Mouse (Mus musculus) hindbrain, embryonic 12.5 days (tissue): ENCODE measurements around the gene Rbm17. TPM values are rescaled to one million over a fixed set of nuclear protein-coding genes. Genes with fewer than 3 reads are reported as not detected.

ENCODE experiments used
- ATAC-seq: fragments of 200-750 bp; cut with Nextera tagmentation; 2 replicates; pipeline ENCODE4 v1.8.0; 2017; ENCODE audit warnings: moderate TSS enrichment; ENCODE audit not compliant: low FRiP score
- H3K27ac ChIP-seq: fragments of 300-500 bp; sonication (generic); 2 replicates; pipeline ENCODE4 v1.5.1; 2016; ENCODE audit warnings: mild to moderate bottlenecking
- H3K27me3 ChIP-seq: fragments of 300-500 bp; sonication (generic); 2 replicates; pipeline ENCODE4 v1.6.1; 2016; ENCODE audit warnings: mild to moderate bottlenecking
- H3K36me3 ChIP-seq: fragments of 300-500 bp; sonication (generic); 2 replicates; pipeline ENCODE4 v1.6.1; 2016; ENCODE audit warnings: mild to moderate bottlenecking
- H3K4me1 ChIP-seq: fragments of 300-500 bp; sonication (generic); 2 replicates; pipeline ENCODE4 v1.6.1; 2016
- H3K4me2 ChIP-seq: fragments of 300-500 bp; sonication (generic); replicated peaks from 2 replicates; pipeline ENCODE4 v1.6.1; 2016; ENCODE audit warnings: mild to moderate bottlenecking
- H3K4me3 ChIP-seq: fragments of 300-500 bp; sonication (generic); 2 replicates; pipeline ENCODE4 v1.5.1; 2016; ENCODE audit warnings: mild to moderate bottlenecking
- H3K9ac ChIP-seq: fragments of 300-500 bp; sonication (generic); 2 replicates; pipeline ENCODE4 v1.6.1; 2016; ENCODE audit warnings: mild to moderate bottlenecking, moderate library complexity
- H3K9me3 ChIP-seq: fragments of 300-500 bp; sonication (generic); replicated peaks from 2 replicates; pipeline ENCODE4 v1.6.1; 2016; ENCODE audit warnings: mild to moderate bottlenecking
- WGBS: fragments of 180-500 bp; shearing (Covaris S2); methylation state at CpG from one replicate; pipeline ENCODE4 v1.1.7; 2016; 5-methylcytosine and 5-hydroxymethylcytosine counted together
- polyA plus RNA-seq: library from polyadenylated mRNA; unstranded; fragments of >200 nt; fragmentation: Nextera tagmentation; extraction: Ambion mirVana; gene quantifications from 2 replicates; pipeline ENCODE4 v1.2.1, GENCODE M21; 2016

Rbm17 gene
- polyA plus RNA-seq, 1 experiment from 2014 or later, result 162 TPM

DNA sequence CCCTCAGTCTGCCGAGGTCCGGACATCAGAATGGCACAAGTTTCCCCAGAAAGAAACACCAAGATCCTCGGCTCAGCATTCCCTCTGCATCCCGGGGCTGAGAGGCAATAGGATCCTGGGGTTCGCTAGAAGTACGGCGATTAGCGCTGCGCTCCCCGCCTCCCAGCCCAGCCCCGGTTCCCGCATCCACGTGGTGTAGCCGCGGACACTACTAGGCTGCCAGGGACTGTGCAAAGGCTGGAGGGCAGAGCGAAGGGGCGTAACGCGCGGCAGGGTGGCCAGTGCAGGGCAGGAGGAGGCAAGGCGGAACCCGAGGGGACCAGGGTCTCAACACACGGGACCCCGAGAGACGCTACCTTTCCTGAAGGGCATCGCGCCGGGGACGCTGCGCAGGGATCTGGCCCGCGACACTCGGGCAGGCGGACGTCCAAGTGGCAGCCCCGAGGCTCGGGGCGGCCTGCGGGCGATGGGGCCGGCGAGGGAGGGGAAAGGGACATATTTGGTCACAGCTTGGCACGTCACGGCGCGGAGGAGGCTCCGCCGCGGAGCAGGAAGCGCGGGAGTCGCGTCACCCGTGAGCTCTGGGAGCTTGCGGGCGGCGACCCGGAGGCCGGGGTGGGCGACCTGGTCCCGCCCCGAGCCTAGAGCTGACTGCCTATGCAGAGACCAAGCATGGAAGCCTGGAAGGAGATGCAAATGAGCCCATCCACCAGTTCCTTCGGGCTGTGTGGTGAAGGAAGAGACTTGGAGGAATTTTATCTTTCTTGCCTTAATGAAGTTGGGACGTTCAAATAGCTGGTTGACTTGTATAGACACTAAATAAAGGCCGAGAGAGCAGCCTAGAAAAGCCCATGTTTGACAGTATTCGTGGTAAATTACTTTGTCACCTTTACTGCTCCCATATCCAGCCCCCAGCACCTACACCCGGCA, 50.2 kb downstream of the Rbm17 start, which contains the start of gene Pfkfb3:
Pfkfb3 (minus strand) TSS at position 607 of the 930 bp plus-strand sequence.
- Histone ChIP-seq H3K36me3 (no peaks in the 10 kb centered on the region), H3K9me3 (no peaks in the 10 kb centered on the region), H3K27me3 (peaks cover 41% of the 10 kb centered on the region), H3K4me3 (peak within 1 kb of the TSS; percentile 54), H3K4me2 (peak within 1 kb of the TSS; percentile 99), H3K9ac (peak within 1 kb of the TSS; percentile 64), H3K27ac (no peak within 1 kb of the TSS), H3K4me1 (peaks cover 6% of the 10 kb centered on the region)
- ATAC-seq, result peak; percentile 87
- WGBS, result 2% methylated on average over 59 of the region's 67 CpGs

DNA sequence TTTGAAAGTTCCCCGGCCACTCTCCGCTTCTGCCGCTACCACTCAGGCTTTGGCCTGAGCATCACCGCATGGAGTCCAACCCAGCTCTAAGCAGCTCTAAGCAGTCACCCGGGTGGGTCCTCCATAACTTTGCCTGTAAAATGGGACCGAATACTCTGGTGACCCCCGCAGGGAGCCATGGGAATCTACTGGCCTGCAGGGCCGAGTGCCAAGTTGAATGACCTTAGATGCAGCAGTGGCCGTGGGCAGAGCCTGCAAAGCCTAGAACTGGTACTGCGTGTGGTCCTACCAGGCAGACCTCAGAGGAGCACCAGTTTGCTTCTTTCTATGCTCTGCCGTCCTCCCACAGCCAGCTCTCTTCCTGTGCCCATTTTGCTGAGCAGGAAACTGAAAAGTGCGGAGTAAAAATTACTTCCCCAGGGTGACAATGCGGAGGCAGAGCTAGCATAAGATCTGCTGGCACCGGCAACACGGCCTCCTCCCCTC, 50.9 kb downstream of the Rbm17 start:
- Histone ChIP-seq H3K27ac (no peak overlapping the region), H3K9ac (peak overlapping the region; percentile 64; the same call in 1 of the 2 replicates), H3K27me3 (peaks cover 41% of the 10 kb centered on the region), H3K36me3 (no peaks in the 10 kb centered on the region), H3K4me3 (peak overlapping the region; percentile 54), H3K9me3 (no peaks in the 10 kb centered on the region), H3K4me1 (peaks cover 6% of the 10 kb centered on the region), H3K4me2 (peak overlapping the region; percentile 99)
- peak; percentile 65 for ATAC-seq
- WGBS, result 1% methylated on average over 15 of the region's 15 CpGs

DNA sequence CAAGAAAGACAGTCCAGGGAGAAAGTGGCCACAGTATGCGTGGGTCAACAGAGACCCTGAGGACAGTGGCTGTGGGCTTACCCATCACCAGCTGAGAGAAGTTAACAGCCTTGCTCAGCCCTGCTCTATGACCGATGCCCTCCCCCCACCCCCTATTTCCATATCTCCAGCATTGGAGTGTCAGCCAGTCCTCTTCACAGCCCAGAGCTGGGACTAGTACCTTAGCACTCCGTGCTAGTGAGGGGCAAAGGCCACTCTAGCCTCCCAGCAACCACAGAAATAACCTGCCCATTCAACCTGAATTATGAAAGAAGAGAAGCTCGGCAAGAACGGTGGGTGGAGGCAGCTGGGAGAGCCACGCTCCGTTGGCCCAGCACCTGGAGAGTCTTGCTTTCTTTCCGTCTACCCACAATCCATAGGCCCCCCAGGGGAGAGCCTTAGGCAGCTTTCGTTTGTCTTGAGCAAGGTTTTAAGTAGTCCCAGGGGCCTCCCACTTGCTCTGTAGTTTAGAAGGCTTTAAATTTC, 51.6 kb downstream of the Rbm17 start:
- Histone ChIP-seq H3K9me3 (no peaks in the 10 kb centered on the region), H3K27me3 (peaks cover 41% of the 10 kb centered on the region), H3K27ac (no peak overlapping the region), H3K4me1 (peaks cover 6% of the 10 kb centered on the region), H3K9ac (no peak overlapping the region), H3K4me2 (peak overlapping the region; percentile 99; the same call in 1 of the 2 replicates), H3K36me3 (no peaks in the 10 kb centered on the region), H3K4me3 (0 out of 2 replicates have a peak overlapping the region, but pooled peaks have one; percentile 54)
- peak; percentile 18 for ATAC-seq
- 5% methylated on average over 9 of the region's 9 CpGs for WGBS

DNA sequence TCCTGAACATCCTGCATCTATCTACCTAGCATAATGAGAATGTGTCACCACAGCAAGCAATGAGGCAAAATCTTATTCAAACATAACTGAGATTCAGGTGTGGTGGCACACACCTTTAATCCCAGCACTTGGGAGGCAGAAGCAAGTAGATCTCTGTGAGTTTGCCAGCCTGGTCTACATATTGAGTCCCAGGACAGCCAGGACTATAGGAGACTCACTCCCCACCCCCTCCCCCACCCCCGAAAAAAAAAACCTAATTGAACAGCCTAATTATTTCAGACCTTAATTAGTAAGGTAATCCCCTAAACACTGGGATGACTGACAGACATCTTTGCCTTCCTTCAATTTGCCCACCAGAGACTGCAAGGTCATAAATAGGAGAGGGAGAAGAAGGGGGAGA, 52.2 kb downstream of the Rbm17 start:
- Histone ChIP-seq H3K9me3 (no peaks in the 10 kb centered on the region), H3K36me3 (no peaks in the 10 kb centered on the region), H3K9ac (no peak overlapping the region), H3K4me1 (peaks cover 6% of the 10 kb centered on the region), H3K27me3 (peaks cover 41% of the 10 kb centered on the region), H3K27ac (no peak overlapping the region), H3K4me2 (no peak overlapping the region), H3K4me3 (no peak overlapping the region)
- no peak for ATAC-seq
- WGBS, result 44% methylated on average over 1 of the region's 1 CpGs

DNA sequence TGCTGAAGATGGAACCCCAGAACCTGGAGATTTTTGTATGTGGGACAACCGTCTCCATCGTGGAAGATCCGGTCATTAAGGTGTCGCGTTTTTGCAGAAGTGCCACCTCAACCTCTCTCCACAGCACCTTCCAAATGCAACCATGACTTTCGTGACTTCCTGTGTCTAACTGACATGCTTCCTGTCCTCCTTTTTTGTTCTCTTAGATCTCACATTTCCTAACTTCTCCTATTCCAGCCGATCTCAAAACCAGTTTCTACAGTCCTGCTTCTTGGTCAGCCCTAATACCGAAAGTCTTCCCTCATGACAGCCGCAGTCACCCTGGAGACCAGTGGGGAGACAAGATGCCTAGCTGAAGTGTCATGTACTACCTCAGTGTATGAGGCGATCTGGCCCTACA, 55.4 kb downstream of the Rbm17 start:
- Histone ChIP-seq H3K4me1 (peaks cover 6% of the 10 kb centered on the region), H3K9ac (no peak overlapping the region), H3K27me3 (peaks cover 18% of the 10 kb centered on the region), H3K4me3 (no peak overlapping the region), H3K36me3 (no peaks in the 10 kb centered on the region), H3K9me3 (no peaks in the 10 kb centered on the region), H3K27ac (no peak overlapping the region), H3K4me2 (no peak overlapping the region)
- ATAC-seq, result no peak
- WGBS, result 93% methylated on average over 10 of the region's 10 CpGs

DNA sequence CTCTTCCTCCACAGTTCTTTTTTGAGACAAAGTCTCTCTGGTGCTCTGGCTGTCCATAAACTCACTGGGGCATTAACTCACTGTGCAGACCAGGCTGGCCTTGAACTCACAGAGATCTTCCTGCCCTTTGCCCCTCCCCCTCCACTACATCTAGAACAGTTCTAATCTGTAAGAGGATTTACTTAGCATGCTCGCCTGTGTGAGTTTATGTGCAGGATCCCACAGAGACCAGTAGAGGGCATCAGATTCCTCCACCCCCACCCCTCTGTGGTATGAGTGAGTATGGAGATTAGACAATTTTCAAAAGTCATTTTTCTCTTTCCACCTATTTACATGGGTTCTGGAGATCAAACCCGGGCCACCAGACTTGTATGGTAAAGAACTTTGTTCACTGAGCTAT, 56.3 kb downstream of the Rbm17 start:
- Histone ChIP-seq H3K4me2 (no peak overlapping the region), H3K4me1 (peaks cover 2% of the 10 kb centered on the region; the same call in 1 of the 2 replicates), H3K27ac (no peak overlapping the region), H3K9me3 (no peaks in the 10 kb centered on the region), H3K36me3 (no peaks in the 10 kb centered on the region), H3K4me3 (no peak overlapping the region), H3K27me3 (peaks cover 9% of the 10 kb centered on the region), H3K9ac (no peak overlapping the region)
- ATAC-seq, result no peak
- 63% methylated on average over 2 of the region's 2 CpGs for WGBS

DNA sequence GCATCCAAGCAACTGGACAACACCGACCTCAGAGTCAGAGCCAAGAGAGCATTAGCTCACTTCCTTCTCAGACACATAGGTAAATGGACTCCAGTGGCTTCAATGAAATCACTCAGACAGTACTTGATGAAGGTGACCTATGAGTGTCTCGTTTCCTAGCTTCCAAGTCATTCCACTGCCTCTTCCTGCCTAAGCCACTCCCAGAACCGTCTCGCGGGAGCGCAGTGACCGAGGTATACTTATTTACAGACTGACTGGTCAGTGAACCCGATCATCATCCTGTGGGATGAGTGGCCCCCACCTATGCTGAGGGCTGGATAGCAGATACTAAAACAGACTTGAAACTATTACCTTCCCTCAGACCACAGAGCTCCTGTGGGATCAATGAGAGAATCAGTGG, 57.9 kb downstream of the Rbm17 start:
- H3K36me3 ChIP-seq, result no peaks in the 10 kb centered on the region
- H3K9ac ChIP-seq, result no peak overlapping the region
- WGBS, result 87% methylated on average over 8 of the region's 8 CpGs
- H3K4me1 ChIP-seq, result no peaks in the 10 kb centered on the region
- no peak overlapping the region for H3K4me3 ChIP-seq
- no peak for ATAC-seq
- H3K27ac ChIP-seq, result no peak overlapping the region
- peaks cover 3% of the 10 kb centered on the region; the same call in 1 of the 2 replicates for H3K27me3 ChIP-seq
- no peak overlapping the region for H3K4me2 ChIP-seq
- H3K9me3 ChIP-seq, result no peaks in the 10 kb centered on the region

DNA sequence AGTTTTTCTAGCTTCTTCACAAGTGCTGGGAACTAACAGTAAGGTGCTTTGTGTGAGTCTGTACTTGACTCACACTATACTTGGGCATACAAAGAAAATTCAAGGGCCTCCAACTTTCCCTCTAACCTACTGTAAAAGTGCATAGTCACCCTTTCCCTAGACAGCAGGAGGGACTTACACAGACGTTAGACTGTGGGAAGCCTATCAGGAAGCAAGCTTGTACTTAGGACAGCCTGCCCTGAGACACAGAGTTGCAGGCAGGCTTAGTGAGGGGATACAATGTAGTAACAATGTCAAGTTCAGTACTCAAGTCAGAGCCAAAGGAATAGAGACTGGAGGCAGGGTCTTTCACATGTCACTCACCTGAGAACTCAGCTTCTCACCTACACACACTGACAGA, 58.6 kb downstream of the Rbm17 start:
- no peak for ATAC-seq
- Histone ChIP-seq H3K4me2 (no peak overlapping the region), H3K4me1 (no peaks in the 10 kb centered on the region), H3K4me3 (no peak overlapping the region), H3K9ac (no peak overlapping the region), H3K27me3 (peaks cover 3% of the 10 kb centered on the region; the same call in 1 of the 2 replicates), H3K36me3 (no peaks in the 10 kb centered on the region), H3K9me3 (no peaks in the 10 kb centered on the region), H3K27ac (no peak overlapping the region)
- WGBS, result 47% methylated on average over 1 of the region's 1 CpGs

DNA sequence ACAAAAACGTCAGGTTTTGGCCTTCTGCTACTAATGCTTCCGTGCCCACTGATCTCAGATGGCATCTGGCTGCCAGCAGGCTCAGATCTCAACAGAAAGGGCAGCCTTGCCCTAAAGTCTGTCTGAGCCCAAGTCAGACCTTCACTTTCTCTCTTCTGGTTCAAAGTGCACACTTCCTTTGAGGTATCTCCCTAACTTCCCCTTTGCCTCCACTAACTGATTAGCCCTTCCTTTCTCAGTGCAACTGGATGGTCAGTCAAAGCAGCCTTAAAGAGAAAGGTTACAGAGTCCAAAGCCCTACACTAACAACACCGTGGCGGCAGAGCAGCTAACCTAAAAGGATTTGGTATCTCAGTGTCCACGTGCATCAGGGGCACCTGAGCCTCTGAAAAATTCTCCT, 59.6 kb downstream of the Rbm17 start:
- Histone ChIP-seq H3K27ac (no peak overlapping the region), H3K4me2 (no peak overlapping the region), H3K4me3 (no peak overlapping the region), H3K9ac (no peak overlapping the region), H3K9me3 (no peaks in the 10 kb centered on the region), H3K27me3 (0 out of 2 replicates have a peak, but pooled peaks cover under 1% of the 10 kb centered on the region), H3K36me3 (no peaks in the 10 kb centered on the region), H3K4me1 (no peaks in the 10 kb centered on the region)
- WGBS, result 68% methylated on average over 5 of the region's 5 CpGs
- no peak for ATAC-seq

DNA sequence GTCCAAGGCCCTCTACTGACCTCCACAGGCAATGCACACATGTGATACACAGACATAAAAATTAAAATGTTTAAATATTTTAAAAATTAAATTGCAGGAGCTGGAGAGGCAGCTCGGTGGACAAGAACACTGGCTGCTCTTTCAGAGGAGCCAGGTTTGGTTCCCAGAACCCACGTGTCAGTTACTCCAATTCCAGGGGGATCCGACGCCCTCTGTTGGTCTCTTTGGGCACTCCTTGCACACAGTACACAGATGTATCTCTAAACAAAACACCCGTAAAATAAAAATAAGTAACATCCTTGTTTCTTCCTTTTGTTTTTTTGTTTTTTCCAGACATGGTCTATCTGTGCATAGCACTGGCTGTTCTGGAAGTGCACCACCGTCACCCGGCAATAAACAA, 60.8 kb downstream of the Rbm17 start:
- Histone ChIP-seq H3K9me3 (no peaks in the 10 kb centered on the region), H3K9ac (no peak overlapping the region), H3K27me3 (no peaks in the 10 kb centered on the region), H3K36me3 (no peaks in the 10 kb centered on the region), H3K4me1 (no peaks in the 10 kb centered on the region), H3K4me2 (no peak overlapping the region), H3K27ac (no peak overlapping the region), H3K4me3 (no peak overlapping the region)
- ATAC-seq, result no peak
- WGBS, result 72% methylated on average over 7 of the region's 7 CpGs

DNA sequence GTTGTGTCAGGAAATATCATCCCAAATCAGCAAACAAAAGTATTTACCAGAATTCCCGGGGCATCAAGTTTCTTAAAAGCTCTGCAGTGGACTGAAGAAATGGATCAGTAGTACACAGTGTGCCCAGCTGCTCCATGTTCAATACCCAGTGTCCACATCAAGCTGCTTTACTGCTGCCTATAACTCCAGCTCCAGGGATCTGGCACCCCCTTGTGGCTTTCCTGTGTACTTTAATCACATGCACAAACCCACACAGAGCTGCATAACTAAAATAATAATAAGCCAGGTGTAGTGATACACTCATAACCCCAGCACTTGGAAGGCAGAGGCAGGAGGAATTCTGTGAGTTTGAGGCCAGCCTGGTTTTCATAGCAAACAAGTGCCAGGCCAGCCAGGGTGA, 61.3 kb downstream of the Rbm17 start:
- H3K4me3 ChIP-seq, result no peak overlapping the region
- 75% methylated on average over 1 of the region's 1 CpGs for WGBS
- H3K27ac ChIP-seq, result no peak overlapping the region
- no peaks in the 10 kb centered on the region for H3K27me3 ChIP-seq
- no peak overlapping the region for H3K4me2 ChIP-seq
- no peaks in the 10 kb centered on the region for H3K4me1 ChIP-seq
- peak; percentile 56; the same call in 1 of the 2 replicates for ATAC-seq
- H3K36me3 ChIP-seq, result no peaks in the 10 kb centered on the region
- H3K9me3 ChIP-seq, result no peaks in the 10 kb centered on the region
- no peak overlapping the region for H3K9ac ChIP-seq

DNA sequence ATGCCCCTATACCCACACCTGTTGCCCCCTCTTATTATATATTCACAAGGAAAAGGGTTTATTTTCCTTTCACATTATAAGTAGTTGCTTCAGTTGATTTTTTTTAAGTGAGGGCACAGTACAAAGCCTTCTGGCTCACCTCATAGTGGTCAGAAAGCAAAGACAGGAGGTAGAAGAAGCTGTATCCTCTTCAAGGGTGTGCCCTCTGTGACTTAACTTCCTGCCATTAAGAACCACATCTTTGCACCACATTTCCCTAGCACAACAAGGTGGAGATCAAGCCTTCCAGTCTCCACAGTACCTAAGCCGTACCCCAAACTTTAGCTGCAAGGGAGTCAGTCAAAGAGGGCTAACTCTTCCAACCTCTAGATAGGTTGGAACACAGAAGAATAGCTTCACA, 61.8 kb downstream of the Rbm17 start:
- Histone ChIP-seq H3K27me3 (no peaks in the 10 kb centered on the region), H3K4me1 (no peaks in the 10 kb centered on the region), H3K4me3 (no peak overlapping the region), H3K9ac (no peak overlapping the region), H3K36me3 (no peaks in the 10 kb centered on the region), H3K27ac (no peak overlapping the region), H3K9me3 (no peaks in the 10 kb centered on the region), H3K4me2 (no peak overlapping the region)
- WGBS, result 97% methylated on average over 1 of the region's 1 CpGs
- ATAC-seq, result no peak
